Mouse (Mus musculus) neural tube, embryonic 15.5 days (tissue): ENCODE measurements around the gene Thbs1. TPM values are rescaled to one million over a fixed set of nuclear protein-coding genes. Genes with fewer than 3 reads are reported as not detected.

Experiments
- ATAC-seq: fragments of 200-750 bp; cut with Nextera tagmentation; 2 replicates; pipeline ENCODE4 v1.8.0; 2017; ENCODE audit warnings: mild to moderate bottlenecking, moderate TSS enrichment, moderate library complexity; ENCODE audit not compliant: low FRiP score
- H3K27ac ChIP-seq: fragments of 300-500 bp; sonication (generic); replicated peaks from 2 replicates; pipeline ENCODE4 v1.5.1; 2015; ENCODE audit warnings: mild to moderate bottlenecking, inconsistent platforms
- H3K27me3 ChIP-seq: fragments of 300-500 bp; sonication (generic); replicated peaks from 2 replicates; pipeline ENCODE4 v1.6.1; 2015; ENCODE audit warnings: inconsistent platforms
- H3K36me3 ChIP-seq: fragments of 300-500 bp; sonication (generic); 2 replicates; pipeline ENCODE4 v1.6.1; 2015; ENCODE audit warnings: inconsistent platforms
- H3K4me1 ChIP-seq: fragments of 300-500 bp; sonication (generic); 2 replicates; pipeline ENCODE4 v1.6.1; 2015; ENCODE audit warnings: inconsistent platforms
- H3K4me2 ChIP-seq: fragments of 300-500 bp; sonication (generic); 2 replicates; pipeline ENCODE4 v1.6.1; 2015; ENCODE audit warnings: inconsistent platforms, mild to moderate bottlenecking, moderate library complexity
- H3K4me3 ChIP-seq: fragments of 300-500 bp; sonication (generic); replicated peaks from 2 replicates; pipeline ENCODE4 v1.5.1; 2015; ENCODE audit warnings: mild to moderate bottlenecking, inconsistent platforms
- H3K9ac ChIP-seq: fragments of 300-500 bp; sonication (generic); replicated peaks from 2 replicates; pipeline ENCODE4 v1.6.1; 2015; ENCODE audit warnings: mild to moderate bottlenecking, inconsistent platforms
- H3K9me3 ChIP-seq: fragments of 300-500 bp; sonication (generic); replicated peaks from 2 replicates; pipeline ENCODE4 v1.6.1; 2016; ENCODE audit warnings: inconsistent platforms
- WGBS: fragments of 180-500 bp; shearing (Covaris S2); methylation state at CpG from one replicate; pipeline ENCODE4 v1.1.7; 2015; ENCODE audit warnings: mixed read lengths; 5-methylcytosine and 5-hydroxymethylcytosine counted together
- polyA plus RNA-seq: library from polyadenylated mRNA; unstranded; fragments of >200 nt; fragmentation: Nextera tagmentation; extraction: Ambion mirVana; gene quantifications from 2 replicates; pipeline ENCODE4 v1.2.1, GENCODE M21; 2015

Thbs1 gene
- polyA plus RNA-seq, 1 experiment from 2014 or later = 8.6 TPM

- no peak overlapping the region for H3K4me3 ChIP-seq
- no peaks in the 10 kb centered on the region for H3K4me1 ChIP-seq
- no peaks in the 10 kb centered on the region for H3K36me3 ChIP-seq
- no peak overlapping the region for H3K27ac ChIP-seq
- no peaks in the 10 kb centered on the region for H3K9me3 ChIP-seq
- no peak overlapping the region for H3K9ac ChIP-seq
- H3K27me3 ChIP-seq = no peaks in the 10 kb centered on the region
- no peak for ATAC-seq
- H3K4me2 ChIP-seq = no peak overlapping the region
- 70% methylated on average over 10 of the region's 10 CpGs for WGBS
Measured at GRCm38 (mm10) chr2:118087044-118087726, 24.5 kb upstream of the Thbs1 start.

DNA sequence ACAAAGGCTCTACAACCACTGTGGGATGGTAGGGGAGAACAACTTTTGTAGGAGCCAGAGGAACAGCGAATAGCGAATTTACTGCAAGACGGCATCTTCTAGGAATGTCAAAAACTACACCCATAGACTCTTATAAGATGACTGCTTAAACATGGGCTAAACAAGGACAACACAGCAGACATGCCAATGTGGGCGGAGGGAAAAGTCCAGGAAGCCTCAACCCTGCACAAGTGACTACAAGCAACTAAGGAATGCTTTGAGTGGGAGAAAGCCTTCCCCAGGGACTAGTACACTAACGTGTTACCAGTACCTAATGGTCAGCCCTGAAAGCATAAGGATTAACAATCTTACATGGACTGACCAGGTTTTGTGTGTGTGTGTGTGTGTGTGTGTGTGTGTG lies 20.4 kb upstream of the Thbs1 start:
- Histone ChIP-seq H3K27me3 (no peaks in the 10 kb centered on the region), H3K4me1 (no peaks in the 10 kb centered on the region), H3K4me3 (no peak overlapping the region), H3K27ac (no peak overlapping the region), H3K36me3 (no peaks in the 10 kb centered on the region), H3K9ac (no peak overlapping the region), H3K4me2 (no peak overlapping the region), H3K9me3 (no peaks in the 10 kb centered on the region)
- no peak for ATAC-seq
- WGBS = 91% methylated on average over 5 of the region's 5 CpGs

- Histone ChIP-seq H3K4me3 (no peak overlapping the region), H3K9ac (no peak overlapping the region), H3K27ac (no peak overlapping the region), H3K9me3 (no peaks in the 10 kb centered on the region), H3K4me1 (no peaks in the 10 kb centered on the region), H3K4me2 (no peak overlapping the region), H3K36me3 (no peaks in the 10 kb centered on the region), H3K27me3 (no peaks in the 10 kb centered on the region)
- no peak for ATAC-seq
- 66% methylated on average over 4 of the region's 4 CpGs for WGBS
Measured at GRCm38 (mm10) chr2:118099104-118099503, 12.6 kb upstream of the Thbs1 start.

DNA sequence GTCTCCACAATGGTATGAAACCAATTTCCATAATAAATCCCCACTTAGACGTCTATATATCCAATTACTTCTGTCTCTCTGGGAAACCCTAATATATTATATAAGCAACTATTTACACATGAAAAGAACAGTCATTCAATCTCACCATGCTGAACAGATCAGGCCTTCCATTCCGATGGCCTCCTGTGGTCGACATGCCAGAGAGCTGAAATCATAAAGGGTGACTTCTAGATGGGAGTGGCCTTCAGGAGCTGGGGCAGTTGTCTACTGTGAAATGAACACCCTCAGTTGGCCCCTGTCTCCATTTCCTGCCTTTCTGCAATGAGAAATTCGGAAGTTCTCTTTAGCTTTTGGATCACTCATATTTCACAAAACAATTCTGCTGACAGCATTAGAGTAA lies 9.5 kb upstream of the Thbs1 start:
- no peak overlapping the region for H3K4me3 ChIP-seq
- no peaks in the 10 kb centered on the region for H3K4me1 ChIP-seq
- H3K27ac ChIP-seq = no peak overlapping the region
- H3K9ac ChIP-seq = no peak overlapping the region
- no peak overlapping the region for H3K4me2 ChIP-seq
- no peaks in the 10 kb centered on the region for H3K36me3 ChIP-seq
- H3K27me3 ChIP-seq = no peaks in the 10 kb centered on the region
- no peak for ATAC-seq
- WGBS = 44% methylated on average over 4 of the region's 4 CpGs
- no peaks in the 10 kb centered on the region for H3K9me3 ChIP-seq

- no peak overlapping the region for H3K27ac ChIP-seq
- 40% methylated on average over 17 of the region's 17 CpGs for WGBS
- H3K9ac ChIP-seq = peak overlapping the region; percentile 8; the same call in 1 of the 2 replicates
- H3K4me1 ChIP-seq = peaks cover 32% of the 10 kb centered on the region
- peak overlapping the region; percentile 43 for H3K4me3 ChIP-seq
- no peaks in the 10 kb centered on the region for H3K9me3 ChIP-seq
- H3K4me2 ChIP-seq = peak overlapping the region; percentile 97
- H3K36me3 ChIP-seq = no peaks in the 10 kb centered on the region
- peaks cover 10% of the 10 kb centered on the region for H3K27me3 ChIP-seq
- peak; percentile 37; the same call in 1 of the 2 replicates for ATAC-seq
Measured at GRCm38 (mm10) chr2:118110225-118110915, 1.3 kb upstream of the Thbs1 start.

GRCm38 (mm10) chr2:118111116-118111487 lies 574 bp upstream of the Thbs1 start:
- H3K27ac ChIP-seq = peak overlapping the region; percentile 28
- H3K4me3 ChIP-seq = peak overlapping the region; percentile 43
- no peaks in the 10 kb centered on the region for H3K9me3 ChIP-seq
- peaks cover 39% of the 10 kb centered on the region for H3K4me1 ChIP-seq
- no peaks in the 10 kb centered on the region for H3K36me3 ChIP-seq
- ATAC-seq = peak; percentile 78
- H3K9ac ChIP-seq = peak overlapping the region; percentile 61
- 0% methylated on average over 16 of the region's 16 CpGs for WGBS
- H3K4me2 ChIP-seq = peak overlapping the region; percentile 97
- H3K27me3 ChIP-seq = peaks cover 10% of the 10 kb centered on the region

DNA sequence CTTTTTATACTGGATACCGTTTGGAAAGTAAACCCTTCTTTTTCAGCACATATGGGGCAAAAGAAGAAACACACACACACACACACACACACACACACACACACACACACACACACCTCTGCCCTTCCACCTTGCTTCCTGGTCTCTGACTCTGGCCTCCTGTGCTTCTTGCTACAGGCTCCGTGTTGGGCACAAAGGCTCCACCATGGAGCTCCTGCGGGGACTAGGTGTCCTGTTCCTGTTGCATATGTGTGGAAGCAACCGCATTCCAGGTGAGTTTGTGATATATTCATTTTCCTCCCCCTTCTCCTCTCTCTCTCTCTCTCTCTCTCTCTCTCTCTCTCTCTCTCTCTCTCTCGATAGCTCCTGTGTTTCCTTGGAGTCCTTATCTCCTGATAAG lies 762 bp downstream of the Thbs1 start:
- H3K4me1 ChIP-seq = peaks cover 46% of the 10 kb centered on the region
- H3K27me3 ChIP-seq = peaks cover 10% of the 10 kb centered on the region
- ATAC-seq = no peak
- no peak overlapping the region for H3K27ac ChIP-seq
- H3K4me2 ChIP-seq = peak overlapping the region; percentile 97
- WGBS = 27% methylated on average over 5 of the region's 5 CpGs
- H3K4me3 ChIP-seq = peak overlapping the region; percentile 43
- no peaks in the 10 kb centered on the region for H3K36me3 ChIP-seq
- no peak overlapping the region for H3K9ac ChIP-seq
- H3K9me3 ChIP-seq = no peaks in the 10 kb centered on the region

DNA sequence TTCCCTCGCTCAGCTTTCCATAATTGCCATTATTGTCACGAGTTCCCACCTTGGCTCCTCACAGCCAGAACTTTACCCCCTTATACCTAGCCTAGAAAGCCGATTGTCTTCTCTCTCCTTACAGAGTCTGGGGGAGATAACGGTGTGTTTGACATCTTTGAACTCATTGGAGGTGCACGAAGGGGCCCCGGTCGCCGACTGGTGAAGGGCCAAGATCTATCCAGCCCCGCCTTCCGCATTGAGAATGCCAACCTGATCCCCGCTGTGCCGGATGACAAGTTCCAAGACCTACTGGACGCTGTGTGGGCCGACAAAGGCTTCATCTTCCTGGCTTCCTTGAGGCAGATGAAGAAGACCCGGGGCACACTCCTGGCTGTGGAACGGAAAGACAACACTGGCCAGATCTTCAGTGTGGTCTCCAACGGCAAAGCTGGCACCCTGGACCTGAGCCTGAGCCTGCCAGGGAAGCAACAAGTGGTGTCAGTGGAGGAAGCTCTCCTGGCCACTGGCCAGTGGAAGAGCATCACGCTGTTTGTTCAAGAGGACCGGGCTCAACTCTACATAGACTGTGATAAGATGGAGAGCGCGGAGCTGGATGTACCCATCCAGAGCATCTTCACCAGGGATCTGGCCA lies 1.3 kb downstream of the Thbs1 start:
- peaks cover 10% of the 10 kb centered on the region for H3K27me3 ChIP-seq
- no peak for ATAC-seq
- H3K9me3 ChIP-seq = no peaks in the 10 kb centered on the region
- H3K4me1 ChIP-seq = peaks cover 46% of the 10 kb centered on the region
- no peak overlapping the region for H3K27ac ChIP-seq
- H3K4me2 ChIP-seq = peak overlapping the region; percentile 97
- peak overlapping the region; percentile 43 for H3K4me3 ChIP-seq
- H3K9ac ChIP-seq = no peak overlapping the region
- no peaks in the 10 kb centered on the region for H3K36me3 ChIP-seq
- WGBS = 69% methylated on average over 21 of the region's 21 CpGs

- H3K9me3 ChIP-seq = no peaks in the 10 kb centered on the region
- peak overlapping the region; percentile 12; the same call in 1 of the 2 replicates for H3K4me3 ChIP-seq
- peak overlapping the region; percentile 97 for H3K4me2 ChIP-seq
- WGBS = 60% methylated on average over 8 of the region's 8 CpGs
- peaks cover 10% of the 10 kb centered on the region for H3K27me3 ChIP-seq
- 0 out of 2 replicates have a peak, but pooled peaks cover 3% of the 10 kb centered on the region for H3K36me3 ChIP-seq
- peaks cover 46% of the 10 kb centered on the region for H3K4me1 ChIP-seq
- ATAC-seq = no peak
- no peak overlapping the region for H3K27ac ChIP-seq
- H3K9ac ChIP-seq = no peak overlapping the region
Measured at GRCm38 (mm10) chr2:118113808-118114524, 2.3 kb downstream of the Thbs1 start.

DNA sequence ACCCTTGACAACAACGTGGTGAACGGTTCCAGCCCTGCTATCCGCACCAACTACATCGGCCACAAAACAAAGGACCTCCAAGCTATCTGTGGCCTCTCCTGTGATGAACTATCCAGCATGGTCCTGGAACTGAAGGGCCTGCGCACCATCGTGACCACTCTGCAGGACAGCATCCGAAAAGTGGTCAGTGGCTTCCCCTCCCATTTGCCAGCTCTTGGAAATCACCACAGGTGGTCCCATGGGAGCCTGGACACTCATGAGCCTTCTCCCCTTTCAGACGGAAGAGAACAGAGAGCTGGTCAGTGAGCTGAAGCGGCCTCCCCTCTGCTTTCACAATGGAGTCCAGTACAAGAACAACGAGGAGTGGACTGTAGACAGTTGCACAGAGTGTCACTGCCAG lies 3.0 kb downstream of the Thbs1 start:
- peak overlapping the region; percentile 97 for H3K4me2 ChIP-seq
- no peak overlapping the region for H3K4me3 ChIP-seq
- no peaks in the 10 kb centered on the region for H3K9me3 ChIP-seq
- peaks cover 10% of the 10 kb centered on the region for H3K27me3 ChIP-seq
- H3K36me3 ChIP-seq = peaks cover 10% of the 10 kb centered on the region; the same call in 1 of the 2 replicates
- 70% methylated on average over 10 of the region's 10 CpGs for WGBS
- no peak overlapping the region for H3K27ac ChIP-seq
- no peak for ATAC-seq
- peaks cover 46% of the 10 kb centered on the region for H3K4me1 ChIP-seq
- no peak overlapping the region for H3K9ac ChIP-seq

DNA sequence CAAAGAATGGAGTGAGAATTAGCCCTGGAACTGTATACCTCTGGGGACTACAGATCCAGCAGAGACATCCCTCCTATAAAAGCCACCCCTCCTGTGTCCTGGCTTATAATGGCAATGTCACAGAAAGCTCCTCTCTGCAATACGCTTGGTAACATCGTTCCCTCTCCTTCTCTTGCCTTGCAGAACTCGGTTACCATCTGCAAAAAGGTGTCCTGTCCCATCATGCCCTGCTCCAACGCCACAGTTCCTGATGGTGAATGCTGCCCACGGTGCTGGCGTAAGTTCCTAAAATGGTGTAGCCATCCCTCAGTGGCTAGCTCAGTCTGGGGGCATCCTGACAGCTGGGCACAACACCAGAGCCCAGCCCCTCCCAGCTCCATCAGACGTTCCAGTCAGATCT lies 4.0 kb downstream of the Thbs1 start:
- H3K4me3 ChIP-seq = no peak overlapping the region
- H3K27me3 ChIP-seq = peaks cover 10% of the 10 kb centered on the region
- 68% methylated on average over 7 of the region's 7 CpGs for WGBS
- H3K9ac ChIP-seq = no peak overlapping the region
- peaks cover 15% of the 10 kb centered on the region; the same call in 1 of the 2 replicates for H3K36me3 ChIP-seq
- no peak for ATAC-seq
- H3K4me1 ChIP-seq = peaks cover 42% of the 10 kb centered on the region
- H3K27ac ChIP-seq = no peak overlapping the region; the same call in 1 of the 2 replicates
- H3K9me3 ChIP-seq = no peaks in the 10 kb centered on the region
- H3K4me2 ChIP-seq = peak overlapping the region; percentile 15
